Mouse (Mus musculus): ENCODE results near the gene Hjurp. TPM values are rescaled to one million over a fixed set of nuclear protein-coding genes. Genes with fewer than 3 reads are reported as not detected.
A peak's percentile ranks its signal among the peaks of the same experiment; 100 is the strongest.

Gene Hjurp
- polyA plus RNA-seq, 1 experiment from 2014 or later, result 56.0 TPM

DNA sequence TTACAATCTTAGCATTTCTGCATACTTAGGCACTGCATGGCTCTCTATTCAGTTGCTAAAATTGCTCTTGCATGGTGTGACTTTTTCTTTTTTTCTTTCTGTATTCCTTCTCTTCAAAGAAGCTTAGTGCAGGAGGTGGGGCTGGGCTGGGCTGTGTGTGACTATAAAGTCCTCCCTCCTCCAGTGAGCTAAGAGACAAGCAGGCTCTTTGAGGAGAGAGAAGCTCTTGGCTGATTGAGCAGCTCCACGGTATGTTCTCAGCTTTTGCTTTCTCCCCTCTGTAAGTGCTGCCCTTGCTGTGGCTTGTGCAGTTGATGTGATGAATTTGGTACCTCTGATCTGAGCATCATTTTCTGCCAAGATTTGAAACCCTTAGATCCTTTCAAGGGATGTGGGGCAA is 29.1 kb upstream of the Hjurp start:
- DNase-seq (ENCODE audit: low read depth, low spot score) (no peak), ATAC-seq (peak; percentile 26)
- in situ Hi-C loops (cut with MboI; ENCODE audit: low pct_unique_long_range_greater_than_20kb), result no loop called here
- H3K27me3 ChIP-seq, result peaks cover 23% of the 10 kb centered on the region
- ChIA-PET POLR2A (no interaction called here), CTCF (interaction anchor here (0.9 to 1.3 kb wide), 2 partner anchors 10 to 19 kb away, joined by 3 to 4 read pairs; no protein-coding TSS in a partner anchor)
- no peak for TF ChIP-seq CTCF (IDR thresholded peaks at IDR 0.05)

GRCm38 (mm10) chr1:88305018-88305795 is 27.8 kb upstream of the Hjurp start:
- ATAC-seq (no peak), DNase-seq (ENCODE audit: low read depth, low spot score) (no peak)
- CTCF ChIA-PET, result no interaction called here
- peaks cover 23% of the 10 kb centered on the region for H3K27me3 ChIP-seq
- POLR2A ChIA-PET, result no interaction called here
- in situ Hi-C loops (cut with MboI; ENCODE audit: low pct_unique_long_range_greater_than_20kb), result no loop called here
- TF ChIP-seq CTCF (IDR thresholded peaks at IDR 0.05), result no peak

- ATAC-seq (no peak), DNase-seq (ENCODE audit: low read depth, low spot score) (no peak)
- H3K27me3 ChIP-seq, result peaks cover 20% of the 10 kb centered on the region
- ChIA-PET CTCF (interaction anchor here (1.2 kb wide), 1 partner anchor 38 kb away, joined by 3 read pairs; no protein-coding TSS in a partner anchor), POLR2A (no interaction called here)
- in situ Hi-C loops (cut with MboI; ENCODE audit: low pct_unique_long_range_greater_than_20kb), result no loop called here
- TF ChIP-seq CTCF (IDR thresholded peaks at IDR 0.05), result no peak
Measured at GRCm38 (mm10) chr1:88304261-88304985, 27.0 kb upstream of the Hjurp start.

GRCm38 (mm10) chr1:88303762-88304161 is 26.3 kb upstream of the Hjurp start:
- in situ Hi-C loops (cut with MboI; ENCODE audit: low pct_unique_long_range_greater_than_20kb), result no loop called here

GRCm38 (mm10) chr1:88302057-88302740 is 24.8 kb upstream of the Hjurp start:
- in situ Hi-C loops (cut with MboI; ENCODE audit: low pct_unique_long_range_greater_than_20kb), result no loop called here
- peaks cover 16% of the 10 kb centered on the region for H3K27me3 ChIP-seq
- POLR2A ChIA-PET, result interaction anchor here (1.6 kb wide), 1 partner anchor 10 kb away, joined by 4 read pairs; no protein-coding TSS in a partner anchor
- ATAC-seq (no peak), DNase-seq (ENCODE audit: low read depth, low spot score) (no peak)
- no peak for TF ChIP-seq CTCF (IDR thresholded peaks at IDR 0.05)
- CTCF ChIA-PET, result interaction anchor here (0.8 to 2.2 kb wide), 3 partner anchors 10 to 20 kb away, joined by 3 to 10 read pairs (median 9); no protein-coding TSS in a partner anchor

More at GRCm38 (mm10) chr1:88303762-88304161, 26.3 kb upstream of the Hjurp start:
- POLR2A ChIA-PET, result no interaction called here
- CTCF ChIA-PET, result interaction anchor here (1.2 kb wide), 1 partner anchor 39 kb away, joined by 3 read pairs; no protein-coding TSS in a partner anchor
- H3K27me3 ChIP-seq, result peaks cover 13% of the 10 kb centered on the region
- DNase-seq (ENCODE audit: low read depth, low spot score) (no peak), ATAC-seq (no peak)
- no peak for TF ChIP-seq CTCF (IDR thresholded peaks at IDR 0.05)

DNA sequence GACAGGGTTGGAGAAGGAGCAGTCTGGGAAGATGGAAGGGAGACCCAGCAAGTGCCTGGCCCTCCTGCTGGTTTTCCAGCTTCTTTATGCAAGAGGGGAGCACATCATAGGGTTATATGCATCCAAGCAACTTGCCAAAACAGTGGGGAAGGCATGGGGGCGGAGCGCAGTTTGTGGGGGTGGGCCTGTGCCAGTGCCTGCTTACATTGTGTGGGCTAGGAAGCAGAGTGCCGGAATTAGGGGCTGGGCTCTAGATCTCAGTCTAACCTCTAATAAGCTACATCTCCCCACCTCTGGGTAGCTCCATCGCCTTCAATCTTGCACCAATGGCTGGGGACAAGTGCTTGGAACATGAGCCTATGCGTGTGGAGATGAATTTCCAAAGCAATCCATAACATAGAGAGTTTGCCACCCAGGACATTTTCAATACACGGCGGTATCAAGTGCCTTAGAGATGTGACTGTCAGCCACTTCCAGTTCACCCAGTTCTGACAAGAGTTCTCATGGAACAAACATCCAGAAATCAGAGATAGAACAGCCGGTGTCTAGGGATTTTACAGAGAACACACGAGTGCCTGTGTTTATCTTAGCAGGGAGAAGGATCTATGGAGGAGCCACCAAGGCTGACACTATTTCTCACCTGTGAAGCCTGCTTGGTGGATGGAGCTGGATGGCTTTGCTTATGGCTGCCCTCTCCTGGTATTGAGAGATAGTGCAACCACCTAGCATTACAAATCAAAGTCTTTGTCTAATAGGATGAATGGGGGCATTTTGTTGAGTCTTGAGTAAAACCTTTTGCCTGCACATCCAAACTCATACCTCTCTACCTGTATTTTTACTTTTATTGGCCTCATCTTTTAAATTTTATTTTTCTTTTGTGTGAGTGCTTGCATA is 23.9 kb upstream of the Hjurp start:
- in situ Hi-C loops (cut with MboI; ENCODE audit: low pct_unique_long_range_greater_than_20kb), result no loop called here
- CTCF ChIA-PET, result interaction anchor here (2.0 to 2.2 kb wide), 2 partner anchors 9 to 11 kb away, joined by 9 to 10 read pairs; no protein-coding TSS in a partner anchor
- POLR2A ChIA-PET, result interaction anchor here (1.6 kb wide), 1 partner anchor 9 kb away, joined by 4 read pairs; no protein-coding TSS in a partner anchor
- DNase-seq (ENCODE audit: low read depth, low spot score) (no peak), ATAC-seq (no peak)
- H3K27me3 ChIP-seq, result peaks cover 12% of the 10 kb centered on the region
- peak; percentile 66 for TF ChIP-seq CTCF (IDR thresholded peaks at IDR 0.05)

DNA sequence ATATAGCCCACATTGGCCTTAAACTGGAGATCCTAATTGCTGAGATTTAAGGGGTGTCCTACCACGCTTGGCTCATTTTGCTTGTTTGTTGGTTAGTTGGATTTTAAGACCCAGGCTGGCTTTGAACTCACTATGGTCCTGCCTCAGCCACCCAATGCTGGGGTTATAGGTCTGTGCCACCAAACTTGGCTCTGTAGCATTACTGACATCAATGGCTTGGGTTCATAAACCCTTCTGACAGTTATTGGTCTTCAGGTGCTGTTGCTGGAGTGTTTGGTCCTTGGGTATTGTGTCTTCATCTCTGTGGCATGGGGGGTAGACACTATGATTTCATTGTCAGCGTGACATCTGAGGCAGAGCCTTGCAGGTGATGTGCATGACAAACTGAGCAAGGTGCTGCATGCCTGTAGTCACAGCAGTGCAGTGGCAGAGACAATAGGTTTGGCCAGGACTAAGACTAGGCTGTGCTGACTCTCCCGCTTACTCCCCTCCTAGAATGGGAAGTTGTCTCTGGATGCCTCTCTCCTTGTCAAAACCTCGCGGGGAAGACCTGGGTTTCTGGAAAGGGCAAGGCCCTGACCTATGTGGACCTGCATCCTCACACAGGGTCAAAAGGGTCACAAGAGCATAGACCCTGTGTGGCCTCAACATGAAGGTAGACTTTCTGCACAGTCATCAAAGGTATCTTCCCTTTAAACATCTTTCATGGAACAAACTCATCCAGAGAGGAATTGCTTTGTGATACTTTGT is 23.0 kb upstream of the Hjurp start:
- ATAC-seq, result no peak
- TF ChIP-seq CTCF (IDR thresholded peaks at IDR 0.05), result no peak
- in situ Hi-C loops (cut with MboI; ENCODE audit: low pct_unique_long_range_greater_than_20kb), result no loop called here
- H3K27me3 ChIP-seq, result peaks cover 15% of the 10 kb centered on the region
- POLR2A ChIA-PET, result no interaction called here
- CTCF ChIA-PET, result interaction anchor here (1.4 to 2.2 kb wide), 3 partner anchors 8 to 11 kb away, joined by 3 to 10 read pairs (median 9); no protein-coding TSS in a partner anchor
- no peak for DNase-seq (ENCODE audit: low read depth, low spot score)

- CTCF ChIA-PET, result interaction anchor here (1.4 kb wide), 1 partner anchor 10 kb away, joined by 3 read pairs; no protein-coding TSS in a partner anchor
- ATAC-seq, result no peak
- TF ChIP-seq CTCF (IDR thresholded peaks at IDR 0.05), result no peak
- POLR2A ChIA-PET, result no interaction called here
- in situ Hi-C loops (cut with MboI; ENCODE audit: low pct_unique_long_range_greater_than_20kb), result loop anchor here (25.0 kb wide), 1 partner anchor 462 kb away; no protein-coding TSS in a partner anchor
- no peak for DNase-seq (ENCODE audit: low read depth, low spot score)
- peaks cover 13% of the 10 kb centered on the region for H3K27me3 ChIP-seq
Measured at GRCm38 (mm10) chr1:88299529-88299945, 22.1 kb upstream of the Hjurp start.
